Mouse (Mus musculus) midbrain, embryonic 14.5 days (tissue): Measurements from ENCODE around the gene Yipf4. TPM values are rescaled to one million over a fixed set of nuclear protein-coding genes. Genes with fewer than 3 reads are reported as not detected.
A peak's percentile ranks its signal among the peaks of the same experiment; 100 is the strongest.
"Not testable (repeated sequence)": the region's sequence is repeated elsewhere in the genome, so short reads cannot be mapped to it uniquely, and the experiment has no call there.

ENCODE experiments used
- ATAC-seq: fragments of 200-750 bp; cut with Nextera tagmentation; 2 replicates; pipeline ENCODE4 v1.8.0; 2017; ENCODE audit warnings: moderate number of reproducible peaks, moderate library complexity; ENCODE audit not compliant: low FRiP score, low TSS enrichment
- DNase-seq: peaks from one replicate; pipeline ENCODE4 v3.0.0-alpha.2; 2015
- H3K27ac ChIP-seq: fragments of 300-500 bp; sonication (generic); replicated peaks from 2 replicates; pipeline ENCODE4 v1.5.1; 2014; ENCODE audit warnings: mild to moderate bottlenecking, low read depth, low read length, moderate library complexity
- H3K27me3 ChIP-seq: fragments of 300-500 bp; sonication (generic); 2 replicates; pipeline ENCODE4 v1.6.1; 2014; ENCODE audit warnings: low read length, control low read depth, mixed read lengths; ENCODE audit not compliant: control insufficient read depth, insufficient read depth
- H3K36me3 ChIP-seq: fragments of 300-500 bp; sonication (generic); 2 replicates; pipeline ENCODE4 v1.6.1; 2014; ENCODE audit warnings: low read length, control low read depth; ENCODE audit not compliant: control insufficient read depth, insufficient read depth
- H3K4me1 ChIP-seq: fragments of 300-500 bp; sonication (generic); 2 replicates; pipeline ENCODE4 v1.6.1; 2014; ENCODE audit warnings: mild to moderate bottlenecking, antibody characterized with exemption, low read length, control low read depth; ENCODE audit not compliant: control insufficient read depth, insufficient read depth
- H3K4me2 ChIP-seq: fragments of 300-500 bp; sonication (generic); 2 replicates; pipeline ENCODE4 v1.6.1; 2014; ENCODE audit warnings: mild to moderate bottlenecking, low read length, moderate library complexity
- H3K4me3 ChIP-seq: fragments of 300-500 bp; sonication (generic); replicated peaks from 2 replicates; pipeline ENCODE4 v1.5.1; 2014; ENCODE audit warnings: low read depth, low read length
- H3K9ac ChIP-seq: fragments of 300-500 bp; sonication (generic); replicated peaks from 2 replicates; pipeline ENCODE4 v1.6.1; 2014; ENCODE audit warnings: mild to moderate bottlenecking, low read length, moderate library complexity
- H3K9me3 ChIP-seq: fragments of 300-500 bp; sonication (generic); 2 replicates; pipeline ENCODE4 v1.6.1; 2016; ENCODE audit warnings: low read length, control low read depth, mixed read lengths; ENCODE audit not compliant: control insufficient read depth
- WGBS: fragments of 180-500 bp; shearing (Covaris S2); extraction: QIAGEN DNeasy Blood & Tissue Kit; methylation state at CpG from one replicate; pipeline ENCODE4 v1.1.7; 2014; 5-methylcytosine and 5-hydroxymethylcytosine counted together
- polyA plus RNA-seq: library from polyadenylated mRNA; unstranded; fragments of >200 nt; fragmentation: Nextera tagmentation; extraction: Ambion mirVana; gene quantifications from 2 replicates; pipeline ENCODE4 v1.2.1, GENCODE M21; 2014

The Yipf4 gene
- polyA plus RNA-seq, 1 experiment from 2014 or later = 65.4 TPM

DNA sequence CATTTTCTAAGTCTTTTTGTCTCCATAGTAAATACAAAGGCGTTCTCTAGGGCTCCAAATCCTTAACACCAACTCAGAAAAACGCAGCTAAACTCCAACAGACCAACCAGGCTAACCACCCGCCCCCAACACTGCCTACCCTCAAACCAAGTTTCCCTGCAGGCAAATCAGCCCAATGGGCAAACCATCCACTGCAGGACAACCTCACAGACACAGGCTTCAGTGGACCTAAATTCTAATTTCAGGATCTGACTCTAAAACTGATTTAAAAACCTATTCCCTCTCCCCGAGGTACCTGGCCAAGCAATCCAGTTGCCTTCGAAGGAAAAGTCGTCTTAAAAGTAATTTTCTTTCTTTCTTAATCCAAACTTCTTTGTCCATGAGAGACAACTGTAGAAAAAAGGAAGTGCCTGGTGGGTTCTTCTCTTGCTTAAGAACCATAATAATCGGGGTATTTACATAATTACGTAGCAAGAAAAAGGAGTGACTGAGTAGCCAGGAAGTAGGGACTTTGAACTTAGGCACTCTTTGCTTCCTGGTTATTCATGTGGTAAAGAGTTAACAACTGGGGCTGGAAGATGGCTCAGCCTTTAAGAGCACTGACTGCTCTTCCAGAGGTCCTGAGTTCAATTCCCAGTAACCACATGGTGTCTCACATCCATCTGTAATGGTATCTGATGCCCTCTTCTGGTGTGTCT, 30.4 kb upstream of the Yipf4 start, which contains the start of gene Nlrc4:
Gene Nlrc4 (minus strand): TSS at position 432 of the 698 bp plus-strand sequence.
- Histone ChIP-seq H3K36me3 (no peaks in the 10 kb centered on the region), H3K4me2 (no peak within 1 kb of the TSS), H3K4me3 (no peak within 1 kb of the TSS), H3K27ac (no peak within 1 kb of the TSS), H3K9ac (no peak within 1 kb of the TSS), H3K4me1 (no peaks in the 10 kb centered on the region), H3K9me3 (no peaks in the 10 kb centered on the region), H3K27me3 (no peaks in the 10 kb centered on the region)
- no peak for ATAC-seq
- 56% methylated on average over 8 of the region's 8 CpGs for WGBS
- DNase-seq = no peak

DNA sequence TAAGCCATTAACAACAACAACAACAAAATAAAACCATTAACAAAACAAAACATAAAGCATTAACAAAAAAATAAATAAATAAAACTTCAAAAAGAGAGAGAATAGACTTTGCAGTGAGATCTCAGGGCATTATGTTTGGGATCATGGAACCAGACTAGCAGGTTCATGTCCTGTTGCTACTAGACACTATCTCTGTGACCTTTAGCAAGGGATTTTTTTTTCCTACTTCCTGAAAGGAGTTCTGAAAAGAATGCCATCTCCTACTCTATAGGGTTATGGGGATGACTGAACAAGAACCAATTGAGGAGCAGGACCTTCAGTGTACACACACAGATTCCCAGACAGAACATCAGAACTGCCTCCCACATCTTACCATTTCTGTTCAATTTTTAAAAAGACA, 25.8 kb upstream of the Yipf4 start:
- H3K27me3 ChIP-seq = no peaks in the 10 kb centered on the region
- no peak for ATAC-seq
- no peaks in the 10 kb centered on the region for H3K9me3 ChIP-seq
- no peaks in the 10 kb centered on the region for H3K36me3 ChIP-seq
- no peak overlapping the region for H3K4me3 ChIP-seq
- no peak overlapping the region for H3K27ac ChIP-seq
- no peak for DNase-seq
- H3K4me1 ChIP-seq = no peaks in the 10 kb centered on the region
- H3K4me2 ChIP-seq = no peak overlapping the region
- no peak overlapping the region for H3K9ac ChIP-seq

DNA sequence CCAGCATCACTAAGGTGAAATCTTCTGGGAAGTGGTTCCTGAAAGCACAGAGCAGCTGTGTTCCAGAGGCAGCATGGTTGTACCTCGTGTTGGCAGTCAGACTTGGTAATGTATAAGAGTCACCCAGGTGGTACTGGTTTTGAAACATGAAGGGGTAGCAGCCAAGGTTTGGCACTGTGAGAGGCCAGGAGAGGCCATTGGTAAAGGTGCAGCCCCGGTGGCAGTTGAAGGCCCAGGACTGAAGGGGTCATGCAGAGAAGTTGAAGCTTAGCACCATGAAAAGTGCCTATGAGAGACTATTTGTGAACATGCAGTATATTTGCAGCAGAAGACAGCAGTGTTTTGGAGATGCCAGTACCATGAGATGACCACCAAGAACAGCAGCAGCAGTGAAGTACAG, 21.3 kb upstream of the Yipf4 start:
- not testable (repeated sequence) for H3K4me3 ChIP-seq, ATAC-seq, H3K4me1 ChIP-seq, H3K36me3 ChIP-seq, DNase-seq, H3K9me3 ChIP-seq, H3K27ac ChIP-seq, H3K9ac ChIP-seq, H3K27me3 ChIP-seq, H3K4me2 ChIP-seq
- WGBS = 86% methylated on average over 2 of the region's 2 CpGs

GRCm38 (mm10) chr17:74470133-74470532, 19.2 kb upstream of the Yipf4 start:
- not testable (repeated sequence) for H3K9me3 ChIP-seq, H3K4me1 ChIP-seq, DNase-seq, H3K4me3 ChIP-seq, H3K9ac ChIP-seq, H3K36me3 ChIP-seq, H3K27ac ChIP-seq, H3K27me3 ChIP-seq, H3K4me2 ChIP-seq, ATAC-seq
- 79% methylated on average over 6 of the region's 6 CpGs for WGBS

DNA sequence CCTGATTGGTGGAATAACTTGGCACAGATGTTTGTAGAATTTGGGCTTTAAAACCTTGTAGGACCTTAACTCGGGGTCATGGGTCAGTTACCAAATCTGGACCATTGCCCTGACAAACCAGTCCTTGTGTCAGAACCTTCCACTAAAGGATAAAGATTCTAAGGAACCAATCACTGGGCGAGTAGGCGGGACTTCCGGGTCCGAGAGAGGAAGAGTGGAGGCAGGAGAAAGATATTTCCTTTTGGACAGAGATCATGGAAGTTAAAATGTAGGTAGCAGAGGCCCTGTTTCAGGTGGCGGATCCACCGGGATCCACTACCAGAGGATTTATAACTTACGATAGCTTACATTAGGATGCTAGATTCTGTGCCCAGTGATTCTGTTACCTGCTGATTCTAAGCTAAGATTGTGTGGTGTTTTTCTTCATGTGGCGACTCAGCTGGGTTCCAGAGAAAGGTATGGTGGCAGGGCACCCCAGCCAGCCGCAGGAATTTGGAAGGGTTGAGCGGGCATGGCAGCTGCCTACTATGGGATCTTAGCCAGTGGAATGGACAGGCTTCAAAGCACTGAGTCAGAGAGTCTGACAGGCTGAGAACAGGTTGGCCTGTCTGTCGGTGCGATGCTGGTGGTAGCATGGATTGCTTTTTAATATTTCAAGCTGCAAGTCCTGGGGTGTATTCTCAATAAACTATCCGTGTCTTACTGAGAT, 8.8 kb upstream of the Yipf4 start:
- Histone ChIP-seq H3K4me1 (no peaks in the 10 kb centered on the region), H3K9ac (no peak overlapping the region), H3K9me3 (no peaks in the 10 kb centered on the region), H3K27me3 (no peaks in the 10 kb centered on the region), H3K4me3 (no peak overlapping the region), H3K4me2 (no peak overlapping the region), H3K36me3 (no peaks in the 10 kb centered on the region), H3K27ac (no peak overlapping the region)
- DNase-seq (no peak), ATAC-seq (no peak)
- whole genome bisulfite sequencing = 87% methylated on average over 14 of the region's 14 CpGs

DNA sequence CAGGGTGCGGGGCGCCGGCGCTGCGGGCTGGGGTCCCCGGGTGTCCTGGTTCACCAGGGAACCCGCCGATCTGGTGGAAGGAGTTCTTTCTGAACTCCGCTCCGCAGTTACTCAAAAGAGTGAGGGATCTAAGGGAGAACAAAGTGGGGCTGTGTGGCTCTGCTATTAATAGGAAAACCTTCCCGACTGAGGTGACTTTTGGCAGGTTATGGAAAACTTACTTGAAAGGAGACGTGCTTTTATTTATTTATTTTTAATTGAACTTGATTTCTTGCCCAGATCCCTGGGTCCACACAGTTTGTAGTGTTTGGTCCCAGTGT, 568 bp downstream of the Yipf4 start:
- Histone ChIP-seq H3K27me3 (no peaks in the 10 kb centered on the region), H3K9me3 (no peaks in the 10 kb centered on the region), H3K4me1 (peaks cover 10% of the 10 kb centered on the region; the same call in 1 of the 2 replicates), H3K27ac (peak overlapping the region; percentile 74), H3K4me2 (peak overlapping the region; percentile 71), H3K9ac (peak overlapping the region; percentile 96), H3K4me3 (peak overlapping the region; percentile 99), H3K36me3 (peaks cover 26% of the 10 kb centered on the region)
- DNase-seq = no peak
- WGBS = 0% methylated on average over 12 of the region's 12 CpGs
- no peak for ATAC-seq

DNA sequence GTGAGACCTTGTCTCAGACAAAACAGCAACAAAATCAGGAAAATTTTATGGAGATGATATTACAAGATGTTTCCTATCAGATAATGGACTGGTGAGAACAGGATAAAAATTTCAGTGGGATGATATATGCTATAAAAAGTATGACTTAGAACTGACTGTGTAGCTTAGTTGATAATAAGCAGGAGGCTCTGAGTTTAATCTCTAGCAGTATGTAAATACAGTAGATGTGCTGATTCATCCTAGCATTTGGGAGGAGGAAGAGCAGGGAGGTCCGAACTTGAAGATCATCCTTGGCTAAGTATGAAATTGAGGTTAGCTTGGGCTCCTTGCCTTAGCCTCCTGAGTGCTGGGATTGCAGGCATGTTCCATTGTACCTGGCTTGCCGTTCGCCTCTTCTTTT, 2.3 kb downstream of the Yipf4 start:
- ATAC-seq (no peak), DNase-seq (no peak)
- Histone ChIP-seq H3K9ac (no peak overlapping the region), H3K36me3 (peaks cover 40% of the 10 kb centered on the region), H3K27ac (no peak overlapping the region), H3K4me2 (no peak overlapping the region), H3K4me1 (peaks cover 10% of the 10 kb centered on the region; the same call in 1 of the 2 replicates), H3K27me3 (no peaks in the 10 kb centered on the region), H3K9me3 (no peaks in the 10 kb centered on the region), H3K4me3 (no peak overlapping the region)
- WGBS = 95% methylated on average over 3 of the region's 3 CpGs

GRCm38 (mm10) chr17:74500204-74500603, 10.9 kb downstream of the Yipf4 start:
- H3K27ac ChIP-seq = no peak overlapping the region
- no peaks in the 10 kb centered on the region for H3K27me3 ChIP-seq
- whole genome bisulfite sequencing = 93% methylated on average over 4 of the region's 4 CpGs
- no peaks in the 10 kb centered on the region for H3K9me3 ChIP-seq
- no peak overlapping the region for H3K4me3 ChIP-seq
- ATAC-seq (no peak), DNase-seq (no peak)
- no peak overlapping the region for H3K9ac ChIP-seq
- no peak overlapping the region for H3K4me2 ChIP-seq
- H3K4me1 ChIP-seq = no peaks in the 10 kb centered on the region
- peaks cover 53% of the 10 kb centered on the region for H3K36me3 ChIP-seq

- no peak overlapping the region for H3K4me2 ChIP-seq
- H3K4me3 ChIP-seq = no peak overlapping the region
- H3K27me3 ChIP-seq = no peaks in the 10 kb centered on the region
- H3K27ac ChIP-seq = no peak overlapping the region
- H3K4me1 ChIP-seq = no peaks in the 10 kb centered on the region
- no peaks in the 10 kb centered on the region for H3K9me3 ChIP-seq
- H3K36me3 ChIP-seq = peaks cover 46% of the 10 kb centered on the region
- no peak overlapping the region for H3K9ac ChIP-seq
- ATAC-seq (no peak), DNase-seq (no peak)
Observed at GRCm38 (mm10) chr17:74501085-74501484, 11.8 kb downstream of the Yipf4 start.
